Mouse (Mus musculus): ENCODE results near the gene Tmem198. TPM values are rescaled to one million over a fixed set of nuclear protein-coding genes. Genes with fewer than 3 reads are reported as not detected.

Tmem198 gene
- polyA plus RNA-seq, 1 experiment from 2014 or later = not detected

GRCm38 (mm10) chr1:75490785-75491551, 11.6 kb downstream of the Tmem198 start:
- H3K9ac ChIP-seq (replicated peaks) = no peak overlapping the region
- no peak overlapping the region for H3K27ac ChIP-seq (ENCODE audit: low read depth)
- TF ChIP-seq CTCF (IDR thresholded peaks at IDR 0.05; ENCODE audit: low read depth) (no peak), EP300 (IDR thresholded peaks at IDR 0.05; ENCODE audit: low read depth) (no peak)
- ATAC-seq = no peak
- H3K4me1 ChIP-seq (ENCODE audit: insufficient read depth) = no peaks in the 10 kb centered on the region
- WGBS (ENCODE audit: insufficient replicate concordance) = 87% methylated on average over 34 of the region's 34 CpGs
- H3K27me3 ChIP-seq (ENCODE audit: insufficient read depth, low read length) = peaks cover 35% of the 10 kb centered on the region
- no peak for DNase-seq
- no peaks in the 10 kb centered on the region for H3K9me3 ChIP-seq (ENCODE audit: low read length)
- H3K4me2 ChIP-seq (ENCODE audit: low read depth, low read length) = no peak overlapping the region
- no peak overlapping the region for H3K4me3 ChIP-seq (ENCODE audit: low read depth, low read length)
- H3K36me3 ChIP-seq (replicated peaks; ENCODE audit: insufficient read depth, low read length) = no peaks in the 10 kb centered on the region

- WGBS (ENCODE audit: insufficient replicate concordance) = 63% methylated on average over 24 of the region's 24 CpGs
- Histone ChIP-seq H3K36me3 (replicated peaks; ENCODE audit: insufficient read depth, low read length) (no peaks in the 10 kb centered on the region), H3K4me1 (ENCODE audit: insufficient read depth) (no peaks in the 10 kb centered on the region), H3K9ac (replicated peaks) (no peak overlapping the region), H3K4me2 (ENCODE audit: low read depth, low read length) (no peak overlapping the region), H3K27ac (ENCODE audit: low read depth) (no peak overlapping the region), H3K9me3 (ENCODE audit: low read length) (no peaks in the 10 kb centered on the region), H3K4me3 (ENCODE audit: low read depth, low read length) (no peak overlapping the region), H3K27me3 (ENCODE audit: insufficient read depth, low read length) (peaks cover 18% of the 10 kb centered on the region)
- TF ChIP-seq EP300 (IDR thresholded peaks at IDR 0.05; ENCODE audit: low read depth) = no peak
- TF ChIP-seq CTCF (IDR thresholded peaks at IDR 0.05; ENCODE audit: low read depth) = no peak
- no peak for DNase-seq
- ATAC-seq = no peak
Observed at GRCm38 (mm10) chr1:75492579-75493170, 13.3 kb downstream of the Tmem198 start.

DNA sequence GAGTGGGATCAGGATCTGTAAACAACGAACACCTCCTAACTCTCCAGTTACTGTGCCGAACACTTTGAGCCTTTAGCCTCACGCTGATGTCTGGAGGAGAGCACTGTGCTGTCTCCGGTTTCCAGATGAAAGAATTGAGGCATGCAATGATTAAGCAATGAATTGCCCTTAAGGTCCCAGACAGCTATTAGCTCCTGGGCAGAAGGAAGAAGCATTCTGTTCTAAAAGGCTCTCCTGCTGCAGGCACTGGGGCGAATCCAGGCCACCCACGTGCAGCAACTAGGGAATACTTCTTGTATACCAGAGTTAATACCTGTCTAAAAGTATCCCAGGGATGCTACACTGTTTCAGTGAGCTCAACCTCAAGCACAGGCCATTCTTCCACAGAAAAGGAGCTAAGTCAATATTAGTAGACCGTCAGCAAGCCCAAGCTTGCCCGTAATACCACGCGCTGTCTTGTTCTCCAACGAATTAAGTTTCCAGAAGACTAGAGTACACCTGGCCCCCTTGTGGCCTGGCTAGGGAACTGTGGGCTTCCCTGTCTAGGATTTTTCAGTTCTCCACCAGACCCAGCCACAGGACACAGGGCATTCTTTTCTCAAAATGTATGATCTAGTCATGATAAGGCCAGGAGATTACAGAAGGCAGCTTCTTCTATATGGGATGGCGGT, 15.7 kb downstream of the Tmem198 start:
- no peak for DNase-seq
- no peaks in the 10 kb centered on the region for H3K9me3 ChIP-seq (ENCODE audit: low read length)
- H3K36me3 ChIP-seq (replicated peaks; ENCODE audit: insufficient read depth, low read length) = no peaks in the 10 kb centered on the region
- 67% methylated on average over 12 of the region's 12 CpGs for WGBS (ENCODE audit: insufficient replicate concordance)
- H3K27ac ChIP-seq (ENCODE audit: low read depth) = no peak overlapping the region
- no peak overlapping the region for H3K4me2 ChIP-seq (ENCODE audit: low read depth, low read length)
- no peak overlapping the region for H3K9ac ChIP-seq (replicated peaks)
- H3K27me3 ChIP-seq (ENCODE audit: insufficient read depth, low read length) = no peaks in the 10 kb centered on the region
- H3K4me3 ChIP-seq (ENCODE audit: low read depth, low read length) = no peak overlapping the region
- TF ChIP-seq CTCF (IDR thresholded peaks at IDR 0.05; ENCODE audit: low read depth) = peak; percentile 70
- no peak for TF ChIP-seq EP300 (IDR thresholded peaks at IDR 0.05; ENCODE audit: low read depth)
- H3K4me1 ChIP-seq (ENCODE audit: insufficient read depth) = no peaks in the 10 kb centered on the region
- ATAC-seq = 0 out of 2 replicates have a peak, but pooled peaks have one; percentile 35

- no peaks in the 10 kb centered on the region for H3K9me3 ChIP-seq (ENCODE audit: low read length)
- H3K9ac ChIP-seq (replicated peaks) = no peak overlapping the region
- no peak for DNase-seq
- no peak overlapping the region for H3K4me3 ChIP-seq (ENCODE audit: low read depth, low read length)
- 73% methylated on average over 4 of the region's 4 CpGs for WGBS (ENCODE audit: insufficient replicate concordance)
- H3K4me2 ChIP-seq (ENCODE audit: low read depth, low read length) = no peak overlapping the region
- no peaks in the 10 kb centered on the region for H3K4me1 ChIP-seq (ENCODE audit: insufficient read depth)
- no peak overlapping the region for H3K27ac ChIP-seq (ENCODE audit: low read depth)
- H3K27me3 ChIP-seq (ENCODE audit: insufficient read depth, low read length) = peaks cover 7% of the 10 kb centered on the region; the same call in 1 of the 2 replicates
- no peak for ATAC-seq
- H3K36me3 ChIP-seq (replicated peaks; ENCODE audit: insufficient read depth, low read length) = no peaks in the 10 kb centered on the region
- TF ChIP-seq CTCF (IDR thresholded peaks at IDR 0.05; ENCODE audit: low read depth) (no peak), EP300 (IDR thresholded peaks at IDR 0.05; ENCODE audit: low read depth) (no peak)
Observed at GRCm38 (mm10) chr1:75498897-75499296, 19.6 kb downstream of the Tmem198 start.

DNA sequence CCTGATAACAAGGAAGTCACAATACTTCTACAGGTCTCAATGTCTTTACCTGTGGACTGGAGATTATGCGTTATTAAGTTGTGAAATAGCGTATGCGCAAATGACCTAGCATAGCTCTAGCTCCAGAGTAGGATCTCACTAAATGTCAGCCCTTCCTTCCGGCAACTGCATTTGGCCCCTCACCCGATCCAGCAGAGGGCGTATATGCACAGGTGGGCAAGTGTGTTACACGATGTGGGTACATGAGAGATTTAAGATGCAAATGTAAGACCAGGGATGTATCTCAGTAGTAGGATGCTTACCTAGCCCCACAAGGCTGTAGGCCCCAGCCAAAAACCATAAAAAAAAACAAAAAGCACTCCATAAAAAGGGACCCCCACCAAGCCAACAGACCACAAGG, 20.1 kb downstream of the Tmem198 start:
- 65% methylated on average over 7 of the region's 7 CpGs for WGBS (ENCODE audit: insufficient replicate concordance)
- peaks cover 8% of the 10 kb centered on the region; the same call in 1 of the 2 replicates for H3K27me3 ChIP-seq (ENCODE audit: insufficient read depth, low read length)
- H3K9ac ChIP-seq (replicated peaks) = no peak overlapping the region
- no peak overlapping the region for H3K4me2 ChIP-seq (ENCODE audit: low read depth, low read length)
- ATAC-seq (no peak), DNase-seq (no peak)
- H3K4me1 ChIP-seq (ENCODE audit: insufficient read depth) = no peaks in the 10 kb centered on the region
- TF ChIP-seq CTCF (IDR thresholded peaks at IDR 0.05; ENCODE audit: low read depth) = peak; percentile 54
- no peak for TF ChIP-seq EP300 (IDR thresholded peaks at IDR 0.05; ENCODE audit: low read depth)
- H3K9me3 ChIP-seq (ENCODE audit: low read length) = no peaks in the 10 kb centered on the region
- H3K36me3 ChIP-seq (replicated peaks; ENCODE audit: insufficient read depth, low read length) = no peaks in the 10 kb centered on the region
- H3K27ac ChIP-seq (ENCODE audit: low read depth) = no peak overlapping the region
- H3K4me3 ChIP-seq (ENCODE audit: low read depth, low read length) = no peak overlapping the region

GRCm38 (mm10) chr1:75501905-75502304, 22.6 kb downstream of the Tmem198 start:
- Histone ChIP-seq H3K9ac (replicated peaks) (no peak overlapping the region), H3K27me3 (ENCODE audit: insufficient read depth, low read length) (peaks cover 31% of the 10 kb centered on the region), H3K36me3 (replicated peaks; ENCODE audit: insufficient read depth, low read length) (no peaks in the 10 kb centered on the region), H3K4me3 (ENCODE audit: low read depth, low read length) (no peak overlapping the region), H3K9me3 (ENCODE audit: low read length) (no peaks in the 10 kb centered on the region), H3K4me1 (ENCODE audit: insufficient read depth) (no peaks in the 10 kb centered on the region; the same call in 1 of the 2 replicates), H3K27ac (ENCODE audit: low read depth) (no peak overlapping the region), H3K4me2 (ENCODE audit: low read depth, low read length) (no peak overlapping the region)
- TF ChIP-seq EP300 (IDR thresholded peaks at IDR 0.05; ENCODE audit: low read depth) (no peak), CTCF (IDR thresholded peaks at IDR 0.05; ENCODE audit: low read depth) (no peak)
- no peak for DNase-seq
- WGBS (ENCODE audit: insufficient replicate concordance) = 88% methylated on average over 9 of the region's 9 CpGs
- no peak for ATAC-seq
